Mouse (Mus musculus): Measurements from ENCODE around the gene Srsf5. TPM values are rescaled to one million over a fixed set of nuclear protein-coding genes. Genes with fewer than 3 reads are reported as not detected.
"Not testable (repeated sequence)": the region's sequence is repeated elsewhere in the genome, so short reads cannot be mapped to it uniquely, and the experiment has no call there.

The Srsf5 gene
- polyA plus RNA-seq, 1 experiment from 2014 or later, result 339 TPM

DNA sequence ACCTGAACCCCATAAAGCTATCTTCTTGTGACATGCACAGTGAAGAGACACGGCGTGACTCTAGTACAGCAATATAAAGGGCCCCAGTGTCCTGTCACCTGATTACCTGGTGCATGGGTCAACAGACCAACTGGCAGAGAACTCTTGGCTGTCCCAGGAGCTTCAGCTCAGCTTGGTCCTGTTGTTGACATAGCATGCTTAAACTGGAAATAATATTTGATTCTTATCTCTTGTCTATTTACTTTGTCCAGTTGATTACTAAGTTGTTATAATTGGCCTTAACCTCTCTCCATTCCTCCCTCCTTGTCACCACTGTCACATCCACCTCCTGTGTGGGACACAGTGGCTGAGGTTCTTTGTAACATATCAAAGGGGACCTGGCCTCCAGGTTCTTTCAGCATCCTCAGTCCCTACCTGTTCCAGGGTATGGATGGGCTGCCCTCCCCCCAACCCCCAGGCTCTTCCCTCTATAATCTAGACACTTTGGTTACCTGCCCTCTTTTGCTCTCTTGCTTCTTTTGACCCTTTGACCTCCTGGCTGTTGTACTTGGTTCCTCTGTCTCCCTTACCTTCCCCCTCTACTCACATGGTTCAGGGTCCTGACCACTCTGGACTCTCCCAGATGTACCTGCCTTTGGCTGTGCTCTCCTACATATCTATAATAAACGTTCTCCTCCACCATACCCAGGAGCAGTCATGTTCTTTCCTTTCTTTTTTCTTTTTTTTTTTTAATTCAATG lies 13.7 kb upstream of the Srsf5 start:
- no peak overlapping the region for H3K4me3 ChIP-seq
- WGBS, result 78% methylated on average over 3 of the region's 3 CpGs
- no peak overlapping the region for H3K27ac ChIP-seq (replicated peaks)
- no peak overlapping the region for H3K9ac ChIP-seq
- ATAC-seq (ENCODE audit: extremely low read depth, insufficient number of reproducible peaks, low FRiP score, low TSS enrichment), result no peak
- H3K9me3 ChIP-seq, result no peaks in the 10 kb centered on the region
- H3K36me3 ChIP-seq, result no peaks in the 10 kb centered on the region
- H3K4me2 ChIP-seq, result no peak overlapping the region
- no peaks in the 10 kb centered on the region for H3K4me1 ChIP-seq
- H3K27me3 ChIP-seq (replicated peaks), result no peaks in the 10 kb centered on the region

DNA sequence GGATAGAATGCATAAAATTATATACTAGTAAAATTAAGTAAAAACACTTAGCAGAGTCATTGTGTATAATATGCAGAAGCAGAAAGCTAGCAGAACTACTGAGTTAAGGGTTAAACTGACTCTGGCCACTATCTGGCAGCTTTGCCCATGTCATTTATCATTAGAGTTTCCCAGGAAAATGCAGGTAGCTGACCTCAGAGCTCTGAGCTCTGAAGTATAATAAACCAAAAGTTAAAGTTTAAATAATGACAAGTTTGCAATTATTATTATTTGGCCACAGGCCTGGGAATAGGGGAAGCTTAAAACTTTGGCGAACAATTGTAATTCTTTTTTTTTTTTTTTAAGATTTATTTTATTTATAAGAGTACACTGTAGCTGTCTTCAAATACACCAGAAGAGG lies 12.4 kb upstream of the Srsf5 start:
- Histone ChIP-seq H3K36me3 (no peaks in the 10 kb centered on the region), H3K4me1 (no peaks in the 10 kb centered on the region), H3K4me3 (no peak overlapping the region), H3K4me2 (no peak overlapping the region), H3K27ac (replicated peaks) (no peak overlapping the region), H3K27me3 (replicated peaks) (no peaks in the 10 kb centered on the region), H3K9me3 (no peaks in the 10 kb centered on the region), H3K9ac (no peak overlapping the region)
- 89% methylated on average over 1 of the region's 1 CpGs for WGBS
- ATAC-seq (ENCODE audit: extremely low read depth, insufficient number of reproducible peaks, low FRiP score, low TSS enrichment), result no peak

DNA sequence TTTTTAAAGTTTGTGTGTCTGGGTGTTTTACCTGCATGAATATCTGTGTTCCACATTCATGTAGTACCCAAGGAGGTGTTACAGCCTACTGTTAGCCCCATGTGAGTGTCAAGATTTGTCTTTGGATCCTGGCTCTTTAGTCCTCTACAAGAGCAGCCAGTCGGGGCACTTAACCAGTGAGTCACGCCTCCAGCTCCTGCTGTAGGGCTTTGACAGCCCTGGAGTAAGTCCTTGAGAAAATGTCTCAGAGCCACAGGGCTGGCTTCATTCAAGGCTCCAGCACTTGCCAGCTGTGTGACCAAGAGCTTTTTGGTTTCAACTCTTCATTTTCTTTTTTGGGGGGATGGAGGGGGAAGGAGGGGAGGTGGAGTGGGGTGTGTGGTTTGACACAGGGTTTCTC lies 8.6 kb upstream of the Srsf5 start:
- no peak overlapping the region for H3K9ac ChIP-seq
- peaks cover 7% of the 10 kb centered on the region for H3K4me1 ChIP-seq
- H3K27ac ChIP-seq (replicated peaks), result no peak overlapping the region
- no peak overlapping the region for H3K4me3 ChIP-seq
- WGBS, result 28% methylated on average over 2 of the region's 2 CpGs
- H3K27me3 ChIP-seq (replicated peaks), result no peaks in the 10 kb centered on the region
- H3K9me3 ChIP-seq, result no peaks in the 10 kb centered on the region
- no peaks in the 10 kb centered on the region for H3K36me3 ChIP-seq
- ATAC-seq (ENCODE audit: extremely low read depth, insufficient number of reproducible peaks, low FRiP score, low TSS enrichment), result no peak
- no peak overlapping the region for H3K4me2 ChIP-seq

DNA sequence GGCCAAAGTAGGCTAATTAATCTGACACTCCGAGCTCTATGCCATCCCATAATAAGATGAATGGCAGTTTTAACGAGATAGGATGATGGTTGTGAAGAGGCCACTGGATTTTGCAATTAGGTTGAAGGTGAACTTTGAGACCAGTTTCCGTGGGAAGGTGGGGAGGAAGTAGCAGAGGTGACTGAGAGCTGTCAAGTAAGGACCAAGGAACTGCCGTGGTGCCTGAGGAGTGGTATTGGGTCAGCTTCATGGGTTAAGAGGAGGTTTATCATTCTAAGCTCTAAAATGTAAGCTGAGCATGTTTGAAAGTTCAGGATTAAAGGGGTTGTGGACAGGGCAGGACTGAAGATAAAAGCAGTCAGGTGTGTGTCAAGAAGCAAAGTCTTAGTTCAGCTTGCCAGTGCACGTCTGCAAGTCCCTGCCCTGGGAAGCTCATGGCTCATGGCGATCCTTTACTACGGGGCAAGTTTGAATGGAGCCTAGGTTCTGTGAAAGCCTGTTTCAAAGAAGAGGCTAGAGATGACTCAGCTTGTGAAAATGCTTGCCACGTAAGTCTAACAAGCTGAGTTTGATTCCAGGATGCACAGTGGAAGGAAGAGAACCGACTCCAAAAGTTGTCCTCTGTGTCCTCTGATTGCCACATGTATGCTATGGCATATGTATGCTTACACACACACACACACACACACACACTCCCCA lies 7.8 kb upstream of the Srsf5 start:
- no peak for ATAC-seq (ENCODE audit: extremely low read depth, insufficient number of reproducible peaks, low FRiP score, low TSS enrichment)
- WGBS, result 72% methylated on average over 9 of the region's 9 CpGs
- no peaks in the 10 kb centered on the region for H3K36me3 ChIP-seq
- no peak overlapping the region for H3K9ac ChIP-seq
- H3K4me2 ChIP-seq, result no peak overlapping the region
- peaks cover 7% of the 10 kb centered on the region for H3K4me1 ChIP-seq
- H3K9me3 ChIP-seq, result no peaks in the 10 kb centered on the region
- no peak overlapping the region for H3K4me3 ChIP-seq
- no peak overlapping the region for H3K27ac ChIP-seq (replicated peaks)
- no peaks in the 10 kb centered on the region for H3K27me3 ChIP-seq (replicated peaks)

DNA sequence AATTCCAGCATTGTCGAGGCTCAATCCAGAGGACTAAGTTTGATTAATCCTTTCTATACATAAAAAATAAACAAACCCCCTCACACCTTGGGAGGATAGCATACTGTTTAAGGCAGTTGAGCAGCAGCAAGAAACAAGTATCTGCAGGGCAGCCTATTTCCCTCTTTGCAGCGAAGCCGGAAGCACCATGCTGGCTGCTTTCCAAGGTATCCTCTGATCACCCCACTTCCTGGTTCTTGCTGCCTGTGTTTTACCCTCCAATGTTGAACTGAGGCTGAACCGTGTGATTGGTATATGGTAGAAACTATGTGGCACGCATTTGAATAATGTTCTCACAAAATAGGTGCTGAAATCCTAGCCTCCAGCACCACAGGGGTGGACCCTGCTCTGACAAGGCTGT lies 6.7 kb upstream of the Srsf5 start:
- no peaks in the 10 kb centered on the region for H3K36me3 ChIP-seq
- H3K4me1 ChIP-seq, result peaks cover 7% of the 10 kb centered on the region
- H3K9me3 ChIP-seq, result no peaks in the 10 kb centered on the region
- H3K27ac ChIP-seq (replicated peaks), result peak overlapping the region; percentile 50
- no peak overlapping the region for H3K4me3 ChIP-seq
- WGBS, result 41% methylated on average over 5 of the region's 5 CpGs
- H3K4me2 ChIP-seq, result no peak overlapping the region
- H3K9ac ChIP-seq, result 0 out of 2 replicates have a peak overlapping the region, but pooled peaks have one; percentile 44
- ATAC-seq (ENCODE audit: extremely low read depth, insufficient number of reproducible peaks, low FRiP score, low TSS enrichment), result no peak
- no peaks in the 10 kb centered on the region for H3K27me3 ChIP-seq (replicated peaks)

DNA sequence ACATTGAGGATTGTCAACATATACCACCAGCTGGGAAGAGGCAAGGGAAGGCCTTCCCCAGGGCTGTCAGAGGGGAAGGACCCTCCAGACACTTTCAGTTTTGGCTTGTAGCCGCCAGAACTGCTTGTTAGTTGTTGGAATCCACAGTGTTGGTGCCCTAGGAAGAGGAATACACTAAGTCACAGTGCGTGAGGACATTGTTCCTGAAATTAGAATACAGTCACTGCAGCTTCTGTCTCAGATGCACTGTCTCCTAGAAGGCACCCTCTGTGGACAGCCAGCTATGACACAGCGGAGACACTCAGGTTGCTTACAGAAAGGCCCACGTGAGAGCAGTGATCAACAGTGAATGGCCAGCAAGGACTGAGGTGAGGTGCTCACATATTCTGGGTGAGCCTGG lies 6.1 kb upstream of the Srsf5 start:
- Histone ChIP-seq H3K9me3 (no peaks in the 10 kb centered on the region), H3K4me2 (no peak overlapping the region), H3K36me3 (no peaks in the 10 kb centered on the region), H3K9ac (no peak overlapping the region), H3K27me3 (replicated peaks) (no peaks in the 10 kb centered on the region), H3K4me3 (no peak overlapping the region), H3K27ac (replicated peaks) (peak overlapping the region; percentile 50), H3K4me1 (peaks cover 7% of the 10 kb centered on the region)
- ATAC-seq (ENCODE audit: extremely low read depth, insufficient number of reproducible peaks, low FRiP score, low TSS enrichment), result no peak
- 70% methylated on average over 4 of the region's 4 CpGs for WGBS

DNA sequence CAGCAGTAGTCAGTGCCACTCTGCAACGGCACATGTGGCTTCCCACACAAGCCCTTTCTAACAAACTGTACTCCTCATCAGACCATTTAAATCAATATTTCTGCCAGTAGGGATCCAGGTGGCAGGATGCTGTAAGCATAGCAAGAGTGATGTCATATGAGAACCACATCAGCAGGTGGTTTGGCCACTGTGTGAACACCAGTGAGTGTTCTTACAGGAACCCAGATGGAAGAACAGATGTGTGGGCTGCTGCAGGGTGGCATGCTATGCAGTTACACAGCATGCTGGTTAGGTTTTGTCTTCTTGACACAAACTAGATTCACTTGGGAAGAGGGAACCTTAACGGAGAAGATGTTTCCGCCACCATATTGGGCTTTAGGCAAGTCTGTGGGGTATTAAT lies 3.4 kb upstream of the Srsf5 start:
- H3K36me3 ChIP-seq, result peaks cover 7% of the 10 kb centered on the region
- peaks cover 15% of the 10 kb centered on the region for H3K4me1 ChIP-seq
- H3K9me3 ChIP-seq, result no peaks in the 10 kb centered on the region
- H3K4me3 ChIP-seq, result no peak overlapping the region
- no peaks in the 10 kb centered on the region for H3K27me3 ChIP-seq (replicated peaks)
- H3K9ac ChIP-seq, result no peak overlapping the region
- no peak for ATAC-seq (ENCODE audit: extremely low read depth, insufficient number of reproducible peaks, low FRiP score, low TSS enrichment)
- no peak overlapping the region for H3K4me2 ChIP-seq
- no peak overlapping the region for H3K27ac ChIP-seq (replicated peaks)
- 96% methylated on average over 3 of the region's 3 CpGs for WGBS

DNA sequence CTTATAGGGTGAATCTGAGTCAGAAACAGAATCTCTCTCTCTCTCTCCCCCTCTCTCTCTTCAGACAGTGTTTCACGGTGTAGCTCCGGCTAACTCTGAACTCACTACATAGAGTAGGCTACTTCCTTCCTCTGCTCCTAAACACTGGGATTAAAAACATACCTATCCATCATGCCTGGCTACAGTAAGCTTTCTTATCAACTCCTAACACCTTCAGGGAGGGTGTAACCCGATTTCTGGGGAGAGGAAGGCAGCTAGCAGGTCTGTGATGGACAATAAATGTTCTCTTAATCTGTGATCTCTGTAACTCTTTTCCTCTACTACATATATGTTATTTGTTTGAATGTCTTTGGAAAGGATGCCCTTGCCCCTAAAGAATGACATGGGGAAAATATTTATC lies 1.9 kb upstream of the Srsf5 start:
- Histone ChIP-seq H3K27me3 (replicated peaks) (no peaks in the 10 kb centered on the region), H3K36me3 (peaks cover 21% of the 10 kb centered on the region), H3K27ac (replicated peaks) (no peak overlapping the region), H3K4me1 (peaks cover 27% of the 10 kb centered on the region), H3K4me2 (no peak overlapping the region), H3K4me3 (no peak overlapping the region), H3K9ac (no peak overlapping the region), H3K9me3 (no peaks in the 10 kb centered on the region)
- 60% methylated on average over 3 of the region's 3 CpGs for WGBS
- no peak for ATAC-seq (ENCODE audit: extremely low read depth, insufficient number of reproducible peaks, low FRiP score, low TSS enrichment)

DNA sequence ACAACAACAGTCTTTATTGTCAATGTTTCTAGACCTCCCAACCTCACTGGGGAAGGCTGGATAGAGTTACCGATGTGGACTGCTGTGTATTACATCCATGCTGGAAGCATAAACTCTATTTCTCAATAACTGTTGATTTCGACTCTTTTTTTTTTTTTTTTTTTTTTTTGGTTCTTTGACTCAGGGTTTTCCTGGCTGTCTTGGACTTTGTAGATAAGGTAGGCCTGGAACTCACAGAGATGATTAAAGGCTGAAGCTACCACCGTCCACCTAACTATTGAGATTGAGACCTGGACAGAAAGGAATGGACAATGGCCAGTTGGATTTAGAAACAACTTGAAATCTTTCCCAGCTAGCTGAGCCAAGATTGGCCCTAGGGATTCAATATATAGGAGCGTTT lies 1.1 kb upstream of the Srsf5 start:
- H3K4me2 ChIP-seq, result peak overlapping the region; percentile 83
- no peak overlapping the region for H3K27ac ChIP-seq (replicated peaks)
- 0 out of 2 replicates have a peak overlapping the region, but pooled peaks have one; percentile 98 for H3K4me3 ChIP-seq

DNA sequence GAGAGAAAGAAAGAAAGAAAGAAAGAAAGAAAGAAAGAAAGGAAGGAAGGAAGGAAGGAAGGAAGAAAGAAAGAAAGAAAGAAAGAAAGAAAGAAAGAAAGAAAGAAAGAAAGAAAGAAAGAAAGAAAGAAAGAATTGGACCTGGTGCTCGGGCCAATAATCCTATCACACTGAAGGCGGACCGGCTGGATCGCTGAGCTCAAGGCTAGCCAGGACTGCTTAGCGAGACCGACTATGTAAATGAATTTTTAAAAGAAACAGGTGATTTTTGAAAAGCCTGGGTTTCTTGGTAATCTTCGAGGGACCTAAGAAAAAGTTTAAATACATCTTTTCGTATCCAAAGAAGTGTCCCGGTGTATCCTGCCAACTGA lies 356 bp upstream of the Srsf5 start:
- Histone ChIP-seq H3K4me1 (peaks cover 26% of the 10 kb centered on the region), H3K36me3 (peaks cover 36% of the 10 kb centered on the region), H3K9ac (peak overlapping the region; percentile 99), H3K4me2 (peak overlapping the region; percentile 83), H3K4me3 (peak overlapping the region; percentile 98), H3K27ac (replicated peaks) (peak overlapping the region; percentile 98)
- not testable (repeated sequence) for ATAC-seq (ENCODE audit: extremely low read depth, insufficient number of reproducible peaks, low FRiP score, low TSS enrichment); H3K9me3 ChIP-seq; H3K27me3 ChIP-seq (replicated peaks)
- under 1% methylated on average over 9 of the region's 9 CpGs for WGBS

More for the DNA sequence above, 1.1 kb upstream of the Srsf5 start:
- ATAC-seq (ENCODE audit: extremely low read depth, insufficient number of reproducible peaks, low FRiP score, low TSS enrichment), result no peak
- no peaks in the 10 kb centered on the region for H3K9me3 ChIP-seq
- no peak overlapping the region for H3K9ac ChIP-seq
- peaks cover 28% of the 10 kb centered on the region for H3K36me3 ChIP-seq
- peaks cover 28% of the 10 kb centered on the region for H3K4me1 ChIP-seq
- no peaks in the 10 kb centered on the region for H3K27me3 ChIP-seq (replicated peaks)
- WGBS, result 84% methylated on average over 4 of the region's 4 CpGs

DNA sequence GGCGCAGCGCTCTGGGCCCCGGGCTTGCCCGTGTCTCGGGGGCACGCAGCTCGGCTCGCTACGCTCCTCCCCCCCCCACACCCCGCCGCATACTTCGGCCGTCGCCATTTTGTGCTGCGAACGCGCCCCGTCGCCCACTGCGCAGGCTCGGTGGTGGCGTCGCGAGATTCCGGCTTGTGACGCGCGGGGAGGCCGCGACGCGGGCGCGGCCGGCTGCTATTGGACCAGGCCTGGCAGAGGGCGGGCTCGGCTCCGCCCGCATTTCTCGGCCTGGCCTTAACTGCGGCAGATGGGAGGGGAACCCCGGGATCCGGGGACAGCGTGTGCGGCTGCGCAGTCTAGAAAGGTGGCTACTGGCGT lies 672 bp downstream of the Srsf5 start:
- peak overlapping the region; percentile 98 for H3K27ac ChIP-seq (replicated peaks)
- peak overlapping the region; percentile 99 for H3K9ac ChIP-seq
- peaks cover 29% of the 10 kb centered on the region for H3K4me1 ChIP-seq
- peaks cover 42% of the 10 kb centered on the region for H3K36me3 ChIP-seq
- H3K27me3 ChIP-seq (replicated peaks), result no peaks in the 10 kb centered on the region
- H3K9me3 ChIP-seq, result no peaks in the 10 kb centered on the region
- H3K4me3 ChIP-seq, result peak overlapping the region; percentile 98
- 0% methylated on average over 44 of the region's 47 CpGs for WGBS
- H3K4me2 ChIP-seq, result peak overlapping the region; percentile 83
- peak; percentile 99 for ATAC-seq (ENCODE audit: extremely low read depth, insufficient number of reproducible peaks, low FRiP score, low TSS enrichment)

DNA sequence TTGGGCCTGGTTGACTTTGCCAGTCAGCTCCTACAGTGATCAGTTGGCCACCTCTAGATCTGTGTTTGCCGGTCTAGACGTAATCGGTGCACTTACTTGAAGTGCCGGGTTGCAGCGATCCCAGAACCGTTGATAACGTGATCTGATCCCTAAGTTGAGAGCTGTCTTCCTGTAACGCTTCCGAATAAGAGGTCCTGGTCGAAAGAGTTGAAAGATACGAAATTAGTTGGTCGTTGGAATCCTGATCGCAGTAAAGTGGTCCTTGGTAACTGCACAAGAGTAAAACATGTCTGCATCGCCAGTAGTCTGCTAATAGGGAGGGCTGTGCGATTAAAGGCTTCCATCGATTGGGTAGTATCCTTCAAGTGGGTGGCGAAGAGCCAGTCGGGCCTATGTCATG lies 2.9 kb downstream of the Srsf5 start:
- WGBS, result 89% methylated on average over 18 of the region's 18 CpGs
- no peak overlapping the region for H3K27ac ChIP-seq (replicated peaks)
- no peak overlapping the region for H3K4me3 ChIP-seq
- no peaks in the 10 kb centered on the region for H3K27me3 ChIP-seq (replicated peaks)
- no peak overlapping the region for H3K9ac ChIP-seq
- peaks cover 47% of the 10 kb centered on the region for H3K4me1 ChIP-seq
- H3K4me2 ChIP-seq, result no peak overlapping the region
- ATAC-seq (ENCODE audit: extremely low read depth, insufficient number of reproducible peaks, low FRiP score, low TSS enrichment), result no peak
- no peaks in the 10 kb centered on the region for H3K9me3 ChIP-seq
- peaks cover 64% of the 10 kb centered on the region for H3K36me3 ChIP-seq
